Comparison of ENCODE assay signal across 7 mouse cellular contexts in genomic region chr2:125782719-125783109, GRCm38 (mm10). TPM values are rescaled to one million over a fixed set of nuclear protein-coding genes. Genes with fewer than 3 reads are reported as not detected.
DNase-seq lines count a peak whose midpoint lies in the region; ATAC-seq and TF ChIP-seq lines count a peak whose summit lies in the region.

Gene Secisbp2l, minus strand, starts transcription at chr2:125782870.

- DNase-seq in adrenal gland, adult 2 months = peak; percentile 99
- DNase-seq in embryo, embryonic 11.5 days (ENCODE audit: low read depth, low spot score) = peak; percentile 78
- peak; percentile 96 for DNase-seq in gastrocnemius, postnatal 4 days (ENCODE audit: low spot score in 2 of 2)
- DNase-seq in left cerebral cortex, postnatal 4 days = peak; percentile 93

- no peaks in the 10 kb centered on the region for H3K4me1 ChIP-seq in intestine, postnatal 0 days (replicated peaks; ENCODE audit: control insufficient read depth, insufficient read depth, low read length)
- H3K4me1 ChIP-seq in midbrain, embryonic 12.5 days = peaks cover 19% of the 10 kb centered on the region
- peaks cover 18% of the 10 kb centered on the region for H3K4me1 ChIP-seq in small intestine, adult 2 months (ENCODE audit: control insufficient read depth, insufficient read depth, insufficient read length, low read length)

- H3K36me3 ChIP-seq in intestine, postnatal 0 days (ENCODE audit: control insufficient read depth, insufficient read depth) = no peaks in the 10 kb centered on the region
- no peaks in the 10 kb centered on the region for H3K36me3 ChIP-seq in midbrain, embryonic 12.5 days
- H3K36me3 ChIP-seq in small intestine, adult 2 months (ENCODE audit: control insufficient read depth, insufficient read depth, low read length) = peaks cover 3% of the 10 kb centered on the region

- peak within 1 kb of the TSS; percentile 95 for H3K27ac ChIP-seq in intestine, postnatal 0 days (ENCODE audit: low read depth, low read length)
- peak within 1 kb of the TSS; percentile 81 for H3K27ac ChIP-seq in midbrain, embryonic 12.5 days (replicated peaks)
- H3K27ac ChIP-seq in small intestine, adult 2 months (ENCODE audit: insufficient read depth, low read depth, low read length) = peak within 1 kb of the TSS; percentile 64

- H3K4me3 ChIP-seq in intestine, postnatal 0 days (ENCODE audit: low read depth, low read length) = peak within 1 kb of the TSS; percentile 94
- H3K4me3 ChIP-seq in midbrain, embryonic 12.5 days = peak within 1 kb of the TSS; percentile 93
- H3K4me3 ChIP-seq in small intestine, adult 2 months (ENCODE audit: low read depth, low read length) = peak within 1 kb of the TSS; percentile 98

- WGBS in intestine, postnatal 0 days = under 1% methylated on average over 27 of the region's 28 CpGs
- 0% methylated on average over 26 of the region's 28 CpGs for WGBS in midbrain, embryonic 12.5 days
- WGBS in small intestine, adult 2 months = under 1% methylated on average over 27 of the region's 28 CpGs

- peak within 1 kb of the TSS; percentile 69 for H3K4me2 ChIP-seq in intestine, postnatal 0 days (replicated peaks; ENCODE audit: low read depth)
- H3K4me2 ChIP-seq in midbrain, embryonic 12.5 days (replicated peaks) = peak within 1 kb of the TSS; percentile 58

- peak; percentile 91 for TF ChIP-seq POLR2A in small intestine, adult 2 months (IDR thresholded peaks at IDR 0.05; ENCODE audit: low read depth, low read length)

- intact Hi-C loops in left cerebral cortex, postnatal 4 days (cut with DNase I) = no loop called here

- no peaks in the 10 kb centered on the region for H3K9me3 ChIP-seq in intestine, postnatal 0 days (ENCODE audit: control insufficient read depth)
- no peaks in the 10 kb centered on the region for H3K9me3 ChIP-seq in midbrain, embryonic 12.5 days

- H3K9ac ChIP-seq in intestine, postnatal 0 days (ENCODE audit: low read depth, low read length) = peak within 1 kb of the TSS; percentile 96
- peak within 1 kb of the TSS; percentile 90 for H3K9ac ChIP-seq in midbrain, embryonic 12.5 days (replicated peaks)

- no peak for TF ChIP-seq CTCF in intestine, postnatal 0 days (IDR thresholded peaks at IDR 0.05; ENCODE audit: low read depth)
- no peak for TF ChIP-seq CTCF in small intestine, adult 2 months (IDR thresholded peaks at IDR 0.05; ENCODE audit: extremely low read depth, insufficient read length, insufficient replicate concordance, low read depth, low read length)

- no peaks in the 10 kb centered on the region for H3K27me3 ChIP-seq in intestine, postnatal 0 days (replicated peaks; ENCODE audit: control insufficient read depth, insufficient read depth, low read length)
- H3K27me3 ChIP-seq in midbrain, embryonic 12.5 days = 0 out of 2 replicates have a peak, but pooled peaks cover 6% of the 10 kb centered on the region
- H3K27me3 ChIP-seq in small intestine, adult 2 months (ENCODE audit: control insufficient read depth, insufficient read depth, low read length) = no peaks in the 10 kb centered on the region

- ATAC-seq in intestine, postnatal 0 days = peak; percentile 95
- peak; percentile 97 for ATAC-seq in midbrain, embryonic 12.5 days (ENCODE audit: low FRiP score, low read depth)

RNA-seq across cellular contexts. Expression of gene Secisbp2l, which starts in this region (rescaled TPM):
- 10 to 100 TPM; 55.2 to 56.7 TPM for total RNA-seq in adrenal gland, adult 2 months (2021)
- polyA plus RNA-seq in adrenal gland, adult 2 months (2012; rRNA removed) = 8.8 and 13.3 TPM in 2 replicates
- total RNA-seq in gastrocnemius, postnatal 4 days (2021) = 10 to 100 TPM; 42.5 to 50.8 TPM
- polyA plus RNA-seq in intestine, postnatal 0 days (2015; fragmentation: Nextera tagmentation; extraction: Ambion mirVana) = 14.4 and 16.7 TPM in 2 replicates
- total RNA-seq in left cerebral cortex, postnatal 4 days (2021) = 10 to 100 TPM; 79.1 to 79.8 TPM
- 28.1 and 30.5 TPM in 2 replicates for polyA plus RNA-seq in midbrain, embryonic 12.5 days (2016; fragmentation: Nextera tagmentation; extraction: Ambion mirVana)
- polyA plus RNA-seq in small intestine, adult 2 months (2012; rRNA removed) = 7.2 and 12.3 TPM in 2 replicates

Comparison
In these comparisons a context has a peak if more than half of its experiments do, and no peak if none do; other contexts are left out.
1. Peak in every context shown above with its lines: DNase-seq, ATAC-seq, H3K4me3 ChIP-seq and H3K27ac ChIP-seq.